Mouse (Mus musculus) brain, embryonic 14.5 days (tissue): ENCODE measurements around the gene 2700097O09Rik.

ENCODE experiments used
- CTCF ChIP-seq: fragments of 200-500 bp; IDR thresholded peaks from 2 replicates; pipeline ENCODE4 v1.5.1; 2012; ENCODE audit warnings: inconsistent platforms, mild to moderate bottlenecking, moderate library complexity, borderline replicate concordance; ENCODE audit not compliant: insufficient read depth, insufficient read length; ENCODE audit errors: extremely low read depth
- POLR2A ChIP-seq: fragments of 200-500 bp; IDR thresholded peaks from 2 replicates; pipeline ENCODE4 v1.6.1; 2012; ENCODE audit warnings: mild to moderate bottlenecking, inconsistent platforms, borderline replicate concordance; ENCODE audit not compliant: poor library complexity, insufficient read depth, insufficient read length, severe bottlenecking; ENCODE audit errors: extremely low read depth

GRCm38 (mm10) chr12:55006071-55006470 is 73.8 kb downstream of the 2700097O09Rik start:
- TF ChIP-seq POLR2A (no peak), CTCF (no peak)
